10 mouse cellular contexts compared by ENCODE assay signal in the genomic region with DNA sequence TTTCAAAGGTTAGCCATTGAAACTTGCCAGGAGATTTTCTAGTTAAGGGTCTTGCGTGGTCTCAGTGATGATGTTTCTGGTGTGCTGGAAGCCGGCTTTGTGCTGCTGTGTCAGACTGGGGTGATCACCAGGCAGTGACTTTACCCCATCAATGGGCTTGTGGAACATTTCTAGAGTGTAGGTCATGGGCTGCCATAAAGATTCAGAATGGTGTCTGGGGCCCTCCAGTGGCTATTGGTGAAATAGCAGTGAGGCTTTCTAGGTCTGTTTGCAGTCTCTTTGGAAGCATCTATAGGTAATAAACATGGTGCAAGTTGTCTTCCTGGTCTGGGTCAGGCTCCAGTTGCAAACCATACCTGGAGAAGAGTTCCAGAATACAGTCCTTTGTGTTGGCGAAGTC.
A peak's percentile ranks its signal among the peaks of the same experiment; 100 is the strongest.
DNase-seq lines count a peak whose midpoint lies in the region; ATAC-seq lines count a peak whose summit lies in the region.
"Had no signal": no experiment of that assay in that cellular context is flagged by ENCODE, and none has a peak within 500 bp of the region (broad histone marks: within the 10 kb centered on the region; RNA-seq: fewer than 3 reads in every experiment).

No protein-coding gene starts in this region.

- WGBS in midbrain, embryonic 10.5 days, result 72% methylated on average over 3 of the region's 3 CpGs
- 83% methylated on average over 3 of the region's 3 CpGs for WGBS in midbrain, embryonic 13.5 days

- peak; percentile 21 to 72 for DNase-seq in adrenal gland, adult (ENCODE audit: inconsistent age in 2 of 2, low spot score in 1 of 2)
- DNase-seq in adrenal gland, adult 8-10 months, result no peak
- DNase-seq in midbrain, embryonic 10.5 days (ENCODE audit: low spot score), result peak; percentile 31
- peak; percentile 41 for DNase-seq in embryo, embryonic 9.5 days (ENCODE audit: extremely low spot score)
- peak; percentile 34 to 73 for DNase-seq in layer of hippocampus, adult 8-10 months (ENCODE audit: low spot score in 2 of 2)
- DNase-seq in neural tube, embryonic 10.5 days (ENCODE audit: extremely low spot score, low spot score), result peak; percentile 38
- no peak for DNase-seq in T-cell, adult 2 months (ENCODE audit: low spot score)

- ATAC-seq in midbrain, embryonic 13.5 days, result no peak

- no peak overlapping the region for H3K27ac ChIP-seq in midbrain, embryonic 10.5 days (replicated peaks)
- no peak overlapping the region for H3K27ac ChIP-seq in midbrain, embryonic 13.5 days
- H3K27ac ChIP-seq: embryonic facial prominence, embryonic 15.5 days; lung, embryonic 15.5 days had no signal

- H3K9me3 ChIP-seq in midbrain, embryonic 10.5 days (replicated peaks), result no peaks in the 10 kb centered on the region
- no peaks in the 10 kb centered on the region for H3K9me3 ChIP-seq in midbrain, embryonic 13.5 days
- H3K9me3 ChIP-seq: embryonic facial prominence, embryonic 15.5 days; lung, embryonic 15.5 days had no signal

- H3K4me3 ChIP-seq in midbrain, embryonic 10.5 days, result no peak overlapping the region
- no peak overlapping the region for H3K4me3 ChIP-seq in midbrain, embryonic 13.5 days (replicated peaks)
- H3K4me3 ChIP-seq: embryonic facial prominence, embryonic 15.5 days; lung, embryonic 15.5 days had no signal

- no peak overlapping the region for H3K4me2 ChIP-seq in midbrain, embryonic 13.5 days (replicated peaks)
- H3K4me2 ChIP-seq: embryonic facial prominence, embryonic 15.5 days; lung, embryonic 15.5 days had no signal

- no peak overlapping the region for H3K9ac ChIP-seq in midbrain, embryonic 13.5 days (replicated peaks)
- H3K9ac ChIP-seq: embryonic facial prominence, embryonic 15.5 days; lung, embryonic 15.5 days had no signal

- no peaks in the 10 kb centered on the region for H3K36me3 ChIP-seq in midbrain, embryonic 10.5 days
- H3K36me3 ChIP-seq in midbrain, embryonic 13.5 days, result no peaks in the 10 kb centered on the region
- H3K36me3 ChIP-seq: embryonic facial prominence, embryonic 15.5 days; lung, embryonic 15.5 days had no signal

- H3K27me3 ChIP-seq in midbrain, embryonic 10.5 days (ENCODE audit: low read depth, poor library complexity, severe bottlenecking), result no peaks in the 10 kb centered on the region
- H3K27me3 ChIP-seq in midbrain, embryonic 13.5 days, result no peaks in the 10 kb centered on the region
- H3K27me3 ChIP-seq: embryonic facial prominence, embryonic 15.5 days; lung, embryonic 15.5 days had no signal

- no peaks in the 10 kb centered on the region for H3K4me1 ChIP-seq in midbrain, embryonic 10.5 days
- H3K4me1 ChIP-seq in midbrain, embryonic 13.5 days (replicated peaks), result no peaks in the 10 kb centered on the region
- H3K4me1 ChIP-seq: embryonic facial prominence, embryonic 15.5 days; lung, embryonic 15.5 days had no signal

Comparison
In these comparisons a context has a peak if more than half of its experiments do, and no peak if none do; other contexts are left out.
1. DNase-seq: peak in adrenal gland, adult (2 of 2), midbrain, embryonic 10.5 days (single experiment), embryo, embryonic 9.5 days (single experiment), layer of hippocampus, adult 8-10 months (2 of 2) and neural tube, embryonic 10.5 days (single experiment); none in adrenal gland, adult 8-10 months (single experiment) and T-cell, adult 2 months (single experiment).